Mouse (Mus musculus): Measurements from ENCODE around the gene Krtap13-1. TPM values are rescaled to one million over a fixed set of nuclear protein-coding genes. Genes with fewer than 3 reads are reported as not detected.
"Not testable (repeated sequence)": the region's sequence is repeated elsewhere in the genome, so short reads cannot be mapped to it uniquely, and the experiment has no call there.

The Krtap13-1 gene
- polyA plus RNA-seq, 1 experiment, result not detected

DNA sequence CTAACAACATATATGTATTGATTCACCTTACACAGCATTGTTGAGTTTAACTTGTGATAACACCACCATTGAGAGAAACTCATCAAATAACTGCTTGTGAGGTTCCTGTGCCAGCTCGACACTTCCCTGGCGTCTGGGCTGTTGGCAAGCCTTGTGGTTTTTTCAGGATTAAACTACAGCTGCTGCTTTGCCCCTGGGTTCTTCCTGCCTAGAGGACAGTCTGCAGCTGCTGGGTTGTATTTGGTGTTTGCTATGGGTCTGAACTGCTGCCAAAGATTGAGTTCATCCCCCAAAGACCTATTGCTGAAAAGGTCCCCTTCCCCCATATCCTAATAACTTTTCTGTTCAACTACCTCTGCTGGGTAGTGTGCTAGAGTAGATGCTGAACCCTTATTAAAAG, 6.7 kb downstream of the Krtap13-1 start:
- Histone ChIP-seq H3K36me3 (ENCODE audit: control insufficient read depth, insufficient read depth) (no peaks in the 10 kb centered on the region), H3ac (ENCODE audit: control insufficient read depth, insufficient read length) (no peak overlapping the region), H3K4me3 (no peak overlapping the region), H3K4me2 (ENCODE audit: low read depth) (no peak overlapping the region), H3K27me3 (ENCODE audit: control insufficient read depth, insufficient read depth, insufficient read length) (no peaks in the 10 kb centered on the region), H3K79me2 (ENCODE audit: control insufficient read depth, insufficient read depth) (no peaks in the 10 kb centered on the region)
- TF ChIP-seq MYOD1 (IDR thresholded peaks at IDR 0.05; ENCODE audit: control insufficient read depth in 1 of 3, insufficient read length in 2 of 3, low read depth in 2 of 3) (peak in 1 of 3 experiments; percentile 30), POLR2AphosphoS2 (IDR thresholded peaks at IDR 0.05; ENCODE audit: insufficient read length, low read depth) (no peak), MYOG (IDR thresholded peaks at IDR 0.05; ENCODE audit: control insufficient read depth in 1 of 3, insufficient read depth in 1 of 3, insufficient read length in 2 of 3, low read depth in 2 of 3) (peak in 1 of 3 experiments; percentile 26)

DNA sequence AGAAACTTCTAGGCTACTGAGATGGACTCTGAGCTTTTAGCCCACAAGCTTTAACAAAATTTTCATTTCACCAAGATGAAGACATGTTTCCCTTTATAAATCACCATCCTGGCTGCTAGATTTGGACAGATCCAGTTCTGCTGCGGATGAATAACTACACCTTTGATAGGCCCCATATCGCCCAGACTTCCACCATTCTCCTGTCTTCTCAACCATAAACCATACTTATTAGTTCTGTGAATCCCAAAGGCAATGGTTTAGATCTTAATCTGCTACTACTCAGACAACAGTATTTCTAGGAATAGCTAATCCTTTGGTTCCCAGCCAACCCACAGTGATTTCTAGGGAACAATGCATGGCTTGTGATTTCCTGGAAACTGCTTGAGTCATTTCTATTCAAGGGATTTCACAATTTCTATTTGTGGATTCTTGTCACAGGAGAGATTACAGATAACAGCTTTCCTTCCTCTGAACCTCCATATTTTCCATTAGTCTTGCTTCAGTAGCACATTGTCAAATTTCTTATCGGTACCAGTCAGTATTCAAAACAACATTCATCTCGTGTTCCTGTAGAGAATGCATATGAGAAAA, 16.2 kb downstream of the Krtap13-1 start:
- Histone ChIP-seq H3K4me3 (no peak overlapping the region), H3K79me2 (ENCODE audit: control insufficient read depth, insufficient read depth) (no peaks in the 10 kb centered on the region)
- TF ChIP-seq CEBPB (IDR thresholded peaks at IDR 0.05; ENCODE audit: insufficient read depth, poor library complexity, severe bottlenecking), result no peak
- no peak for TF ChIP-seq SRF (IDR thresholded peaks at IDR 0.05; ENCODE audit: control insufficient read depth, insufficient read length, low read depth)
- TF ChIP-seq TCF12 (IDR thresholded peaks at IDR 0.05; ENCODE audit: insufficient read depth, poor library complexity, severe bottlenecking), result no peak
- TF ChIP-seq MYOG (IDR thresholded peaks at IDR 0.05; ENCODE audit: control insufficient read depth in 1 of 3, insufficient read depth in 1 of 3, insufficient read length in 2 of 3, low read depth in 2 of 3), result no peak
- no peak for TF ChIP-seq POLR2AphosphoS2 (IDR thresholded peaks at IDR 0.05; ENCODE audit: insufficient read length, low read depth)
- TF ChIP-seq TCF3 (IDR thresholded peaks at IDR 0.05; ENCODE audit: insufficient read length, low read depth), result no peak
- TF ChIP-seq USF1 (IDR thresholded peaks at IDR 0.05; ENCODE audit: low read depth), result no peak
- TF ChIP-seq E2F4 (IDR thresholded peaks at IDR 0.05; ENCODE audit: insufficient read depth), result no peak
- TF ChIP-seq POLR2A (IDR thresholded peaks at IDR 0.05; ENCODE audit: insufficient read length, low read depth), result no peak
- no peak for TF ChIP-seq MYOD1 (IDR thresholded peaks at IDR 0.05; ENCODE audit: control insufficient read depth in 1 of 3, insufficient read length in 2 of 3, low read depth in 2 of 3)
- no peak for TF ChIP-seq MAX (IDR thresholded peaks at IDR 0.05; ENCODE audit: low read depth)

GRCm38 (mm10) chr16:88747943-88748342, 19.3 kb downstream of the Krtap13-1 start:
- Histone ChIP-seq H3K4me2 (ENCODE audit: low read depth) (no peak overlapping the region), H3K79me2 (ENCODE audit: control insufficient read depth, insufficient read depth) (no peaks in the 10 kb centered on the region), H3K27me3 (ENCODE audit: control insufficient read depth, insufficient read depth, insufficient read length) (no peaks in the 10 kb centered on the region), H3K36me3 (ENCODE audit: control insufficient read depth, insufficient read depth) (no peaks in the 10 kb centered on the region), H3ac (ENCODE audit: control insufficient read depth, insufficient read length) (no peak overlapping the region), H3K4me3 (no peak overlapping the region)
- TF ChIP-seq MAX (IDR thresholded peaks at IDR 0.05; ENCODE audit: low read depth) (no peak), POLR2A (IDR thresholded peaks at IDR 0.05; ENCODE audit: insufficient read length, low read depth) (no peak), TCF3 (IDR thresholded peaks at IDR 0.05; ENCODE audit: insufficient read length, low read depth) (no peak), TCF12 (IDR thresholded peaks at IDR 0.05; ENCODE audit: insufficient read depth, poor library complexity, severe bottlenecking) (no peak), POLR2AphosphoS2 (IDR thresholded peaks at IDR 0.05; ENCODE audit: insufficient read length, low read depth) (no peak), USF1 (IDR thresholded peaks at IDR 0.05; ENCODE audit: low read depth) (no peak), E2F4 (IDR thresholded peaks at IDR 0.05; ENCODE audit: insufficient read depth) (no peak), CEBPB (IDR thresholded peaks at IDR 0.05; ENCODE audit: insufficient read depth, poor library complexity, severe bottlenecking) (no peak)

More for the DNA sequence above, 16.2 kb downstream of the Krtap13-1 start:
- no peaks in the 10 kb centered on the region for H3K36me3 ChIP-seq (ENCODE audit: control insufficient read depth, insufficient read depth)
- H3K27me3 ChIP-seq (ENCODE audit: control insufficient read depth, insufficient read depth, insufficient read length), result no peaks in the 10 kb centered on the region
- H3K4me2 ChIP-seq (ENCODE audit: low read depth), result no peak overlapping the region
- H3ac ChIP-seq (ENCODE audit: control insufficient read depth, insufficient read length), result no peak overlapping the region

GRCm38 (mm10) chr16:88751535-88751934, 22.9 kb downstream of the Krtap13-1 start, which contains the start of gene Krtap13:
Krtap13 (minus strand) TSS chr16:88751635.
- not testable (repeated sequence) for H3K4me2 ChIP-seq (ENCODE audit: low read depth)

GRCm38 (mm10) chr16:88758547-88758946, 29.9 kb downstream of the Krtap13-1 start, which contains the start of gene 2310034C09Rik:
2310034C09Rik (plus strand) TSS chr16:88758847.
- H3K36me3 ChIP-seq (ENCODE audit: control insufficient read depth, insufficient read depth); H3K4me2 ChIP-seq (ENCODE audit: low read depth); H3K27me3 ChIP-seq (ENCODE audit: control insufficient read depth, insufficient read depth, insufficient read length); H3ac ChIP-seq (ENCODE audit: control insufficient read depth, insufficient read length); H3K4me3 ChIP-seq; H3K79me2 ChIP-seq (ENCODE audit: control insufficient read depth, insufficient read depth): not testable (repeated sequence)

More at GRCm38 (mm10) chr16:88751535-88751934, 22.9 kb downstream of the Krtap13-1 start, which contains the start of gene Krtap13:
- not testable (repeated sequence) for H3K36me3 ChIP-seq (ENCODE audit: control insufficient read depth, insufficient read depth); H3K4me3 ChIP-seq; H3K79me2 ChIP-seq (ENCODE audit: control insufficient read depth, insufficient read depth); H3K27me3 ChIP-seq (ENCODE audit: control insufficient read depth, insufficient read depth, insufficient read length); H3ac ChIP-seq (ENCODE audit: control insufficient read depth, insufficient read length)

DNA sequence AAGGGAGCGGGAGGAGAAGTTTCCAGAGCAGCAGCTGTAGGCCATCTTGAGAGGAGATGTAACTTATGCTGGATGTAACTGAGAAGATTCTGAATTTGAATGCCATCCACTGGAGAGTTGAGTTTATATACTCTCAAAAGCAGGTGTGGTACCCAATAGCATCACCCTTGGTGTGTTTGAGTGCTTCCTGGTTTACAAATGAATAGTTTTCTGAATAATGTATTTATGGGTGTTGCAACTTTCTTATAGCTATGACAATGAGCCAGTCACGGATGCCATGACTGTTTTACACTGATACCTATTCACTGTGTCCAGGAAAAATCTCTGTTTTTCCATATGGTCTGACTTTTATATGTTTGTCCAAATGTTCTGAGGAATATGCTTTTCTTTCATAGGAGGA, 45.4 kb downstream of the Krtap13-1 start, which contains the start of gene 2310057N15Rik:
2310057N15Rik (minus strand) TSS at position 101 of the 400 bp plus-strand sequence.
- TF ChIP-seq POLR2A (IDR thresholded peaks at IDR 0.05; ENCODE audit: insufficient read length, low read depth) (no peak), E2F4 (IDR thresholded peaks at IDR 0.05; ENCODE audit: insufficient read depth) (no peak), SRF (IDR thresholded peaks at IDR 0.05; ENCODE audit: control insufficient read depth, insufficient read length, low read depth) (no peak), POLR2AphosphoS2 (IDR thresholded peaks at IDR 0.05; ENCODE audit: insufficient read length, low read depth) (no peak), TCF3 (IDR thresholded peaks at IDR 0.05; ENCODE audit: insufficient read length, low read depth) (no peak), REST (IDR thresholded peaks at IDR 0.05; ENCODE audit: insufficient read depth, insufficient read length) (no peak), MYOG (IDR thresholded peaks at IDR 0.05; ENCODE audit: control insufficient read depth in 1 of 3, insufficient read depth in 1 of 3, insufficient read length in 2 of 3, low read depth in 2 of 3) (no peak)
- no peak within 1 kb of the TSS for H3K4me3 ChIP-seq
- no peak within 1 kb of the TSS for H3K4me2 ChIP-seq (ENCODE audit: low read depth)
- H3K27me3 ChIP-seq (ENCODE audit: control insufficient read depth, insufficient read depth, insufficient read length), result no peaks in the 10 kb centered on the region
- no peak within 1 kb of the TSS for H3ac ChIP-seq (ENCODE audit: control insufficient read depth, insufficient read length)
- no peaks in the 10 kb centered on the region for H3K79me2 ChIP-seq (ENCODE audit: control insufficient read depth, insufficient read depth)
- no peaks in the 10 kb centered on the region for H3K36me3 ChIP-seq (ENCODE audit: control insufficient read depth, insufficient read depth)

Data from myocyte (in vitro differentiated cells).